Mouse (Mus musculus): ENCODE measurements around the gene Tas2r139. TPM values are rescaled to one million over a fixed set of nuclear protein-coding genes. Genes with fewer than 3 reads are reported as not detected.

Gene Tas2r139
- not detected for total RNA-seq (2023)

GRCm38 (mm10) chr6:42140636-42141035 is at the start of gene Tas2r139:
Gene Tas2r139, plus strand, starts transcription at chr6:42140936.

Other genes starting within 250 kb of the Tas2r139 start
- gene Sval1, start 189.3 kb upstream of the Tas2r139 start, total RNA-seq (2023) = not detected
- gene Sval3, start 172.8 kb upstream of the Tas2r139 start, total RNA-seq (2023) = not detected
- not detected for gene Sva, start 102.5 kb upstream of the Tas2r139 start, total RNA-seq (2023)
- not detected for gene Tas2r144, start 74.4 kb downstream of the Tas2r139 start, total RNA-seq (2023)
- gene Gstk1, start 105.0 kb downstream of the Tas2r139 start, total RNA-seq (2023) = 8.5 TPM
- not detected for gene Tmem139, start 121.0 kb downstream of the Tas2r139 start, total RNA-seq (2023)
- gene Casp2, start 124.0 kb downstream of the Tas2r139 start, total RNA-seq (2023) = 57.6 TPM
- 0.64 TPM for gene Clcn1, start 145.7 kb downstream of the Tas2r139 start, total RNA-seq (2023)
- 0.21 TPM for gene Fam131b, start 183.7 kb downstream of the Tas2r139 start, total RNA-seq (2023)
- 196 TPM for gene Zyx, start 208.7 kb downstream of the Tas2r139 start, total RNA-seq (2023)
- not detected for gene Epha1, start 232.3 kb downstream of the Tas2r139 start, total RNA-seq (2023)